Mouse (Mus musculus) liver, embryonic 12.5 days (tissue): ENCODE results near the gene Sash3. TPM values are rescaled to one million over a fixed set of nuclear protein-coding genes. Genes with fewer than 3 reads are reported as not detected.
"Not testable (repeated sequence)": the region's sequence is repeated elsewhere in the genome, so short reads cannot be mapped to it uniquely, and the experiment has no call there.

ENCODE experiments used
- ATAC-seq: fragments of 200-750 bp; cut with Nextera tagmentation; 2 replicates; pipeline ENCODE4 v1.8.0; 2017; ENCODE audit warnings: moderate number of reproducible peaks, mild to moderate bottlenecking, moderate library complexity
- H3K27ac ChIP-seq: fragments of 300-500 bp; sonication (generic); 2 replicates; pipeline ENCODE4 v1.5.1; 2016; ENCODE audit warnings: mild to moderate bottlenecking
- H3K27me3 ChIP-seq: fragments of 300-500 bp; sonication (generic); replicated peaks from 2 replicates; pipeline ENCODE4 v1.6.1; 2016; ENCODE audit warnings: mild to moderate bottlenecking, moderate library complexity
- H3K36me3 ChIP-seq: fragments of 300-500 bp; sonication (generic); 2 replicates; pipeline ENCODE4 v1.6.1; 2016; ENCODE audit warnings: mild to moderate bottlenecking, moderate library complexity
- H3K4me1 ChIP-seq: fragments of 300-500 bp; sonication (generic); 2 replicates; pipeline ENCODE4 v1.6.1; 2016
- H3K4me2 ChIP-seq: fragments of 300-500 bp; sonication (generic); 2 replicates; pipeline ENCODE4 v1.6.1; 2016; ENCODE audit warnings: mild to moderate bottlenecking, moderate library complexity
- H3K4me3 ChIP-seq: fragments of 300-500 bp; sonication (generic); 2 replicates; pipeline ENCODE4 v1.5.1; 2016; ENCODE audit warnings: mild to moderate bottlenecking, moderate library complexity
- H3K9ac ChIP-seq: fragments of 300-500 bp; sonication (generic); 2 replicates; pipeline ENCODE4 v1.6.1; 2016; ENCODE audit warnings: mild to moderate bottlenecking, moderate library complexity
- H3K9me3 ChIP-seq: fragments of 300-500 bp; sonication (generic); replicated peaks from 2 replicates; pipeline ENCODE4 v1.6.1; 2016; ENCODE audit warnings: mild to moderate bottlenecking, moderate library complexity
- WGBS: fragments of 180-500 bp; shearing (Covaris S2); methylation state at CpG from one replicate; pipeline ENCODE4 v1.1.7; 2016; ENCODE audit not compliant: insufficient replicate concordance; 5-methylcytosine and 5-hydroxymethylcytosine counted together
- polyA plus RNA-seq: library from polyadenylated mRNA; unstranded; fragments of >200 nt; fragmentation: Nextera tagmentation; extraction: Ambion mirVana; gene quantifications from 2 replicates; pipeline ENCODE4 v1.2.1, GENCODE M21; 2016

Gene Sash3
- polyA plus RNA-seq, 1 experiment from 2014 or later: 10.0 TPM

DNA sequence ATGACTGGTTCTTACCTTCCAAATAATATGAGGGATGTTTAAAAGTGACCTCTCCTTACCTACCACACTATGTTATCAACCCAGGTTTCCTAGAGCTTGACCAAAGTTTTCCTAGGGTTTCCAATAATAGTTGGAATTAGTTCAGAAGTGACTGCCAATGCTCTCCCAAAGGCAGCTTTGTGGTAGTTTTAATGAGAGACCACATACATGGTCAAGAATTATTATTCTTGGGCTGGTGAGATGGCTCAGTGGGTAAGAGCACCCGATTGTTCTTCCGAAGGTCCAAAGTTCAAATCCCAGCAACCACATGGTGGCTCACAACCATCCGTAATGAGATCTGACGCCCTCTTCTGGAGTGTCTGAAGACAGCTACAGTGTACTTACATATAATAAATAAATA is 63.5 kb downstream of the Sash3 start:
- not testable (repeated sequence) for ATAC-seq

More for the DNA sequence above, 63.5 kb downstream of the Sash3 start:
- H3K36me3 ChIP-seq, H3K4me1 ChIP-seq, H3K4me3 ChIP-seq, H3K9me3 ChIP-seq, H3K27me3 ChIP-seq, H3K4me2 ChIP-seq, H3K9ac ChIP-seq, H3K27ac ChIP-seq: not testable (repeated sequence)
- 76% methylated on average over 3 of the region's 4 CpGs for WGBS

Other genes starting within 250 kb of the Sash3 start
- gene Ocrl, start 234.0 kb upstream of the Sash3 start, polyA plus RNA-seq: 5.8 and 6.7 TPM in 2 replicates
- gene Apln, start 111.6 kb upstream of the Sash3 start, polyA plus RNA-seq: 0.33 and 0.43 TPM in 2 replicates
- 0.14 TPM in 1 of 2 replicates, not detected in the other for gene Xpnpep2, start 37.7 kb upstream of the Sash3 start, polyA plus RNA-seq
- 2.3 and 2.6 TPM in 2 replicates for gene Zdhhc9, start 62.4 kb downstream of the Sash3 start, polyA plus RNA-seq
- gene Utp14a, start 110.4 kb downstream of the Sash3 start, polyA plus RNA-seq: 19.3 and 22.5 TPM in 2 replicates
- 3.8 and 4.4 TPM in 2 replicates for gene Bcorl1, start 194.9 kb downstream of the Sash3 start, polyA plus RNA-seq